Mouse (Mus musculus): Measurements from ENCODE around the gene Speg. TPM values are rescaled to one million over a fixed set of nuclear protein-coding genes. Genes with fewer than 3 reads are reported as not detected.

Gene Speg
- total RNA-seq, 2 experiments from 2014 or later: 7.3 to 10.8 TPM

DNA sequence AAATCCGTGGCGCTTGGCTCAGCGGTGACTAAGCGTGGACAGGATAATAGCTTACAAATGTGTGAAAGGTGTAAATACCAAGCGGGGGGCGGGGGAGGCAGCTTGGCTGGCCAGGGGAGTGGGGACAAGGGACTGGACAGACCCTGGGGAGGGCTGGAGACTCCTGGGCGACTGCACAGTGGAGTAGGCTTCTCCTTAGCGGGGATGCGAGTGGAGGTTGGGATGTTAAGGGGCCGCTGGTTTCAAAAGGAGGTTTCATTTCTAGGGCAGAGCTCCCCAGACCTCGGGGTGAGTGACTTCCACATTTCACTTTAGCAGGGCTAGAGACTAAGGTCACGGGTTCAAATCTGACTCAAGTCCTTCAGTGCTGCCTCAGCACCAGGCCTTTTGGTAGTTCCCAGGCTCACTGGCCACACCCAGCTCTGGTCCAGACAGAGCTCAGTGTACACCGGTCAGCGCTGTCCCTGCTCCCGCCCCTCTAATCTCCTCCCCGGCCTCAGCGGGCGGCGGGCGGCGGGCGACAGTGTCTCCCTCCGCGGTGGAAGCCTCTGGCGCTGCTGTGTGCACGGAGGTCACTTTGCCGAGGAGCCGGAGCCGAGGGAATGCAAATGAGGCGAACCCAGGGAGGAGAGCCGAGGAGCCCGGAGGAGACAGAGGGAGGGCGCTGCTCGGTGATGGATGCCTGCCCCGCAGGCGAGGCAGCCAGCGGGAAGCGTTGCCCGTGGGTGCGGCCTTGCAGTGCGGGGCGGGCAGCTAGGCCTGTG is 83.1 kb downstream of the Speg start:
- no peak for DNase-seq (ENCODE audit: low spot score in 2 of 2)

DNA sequence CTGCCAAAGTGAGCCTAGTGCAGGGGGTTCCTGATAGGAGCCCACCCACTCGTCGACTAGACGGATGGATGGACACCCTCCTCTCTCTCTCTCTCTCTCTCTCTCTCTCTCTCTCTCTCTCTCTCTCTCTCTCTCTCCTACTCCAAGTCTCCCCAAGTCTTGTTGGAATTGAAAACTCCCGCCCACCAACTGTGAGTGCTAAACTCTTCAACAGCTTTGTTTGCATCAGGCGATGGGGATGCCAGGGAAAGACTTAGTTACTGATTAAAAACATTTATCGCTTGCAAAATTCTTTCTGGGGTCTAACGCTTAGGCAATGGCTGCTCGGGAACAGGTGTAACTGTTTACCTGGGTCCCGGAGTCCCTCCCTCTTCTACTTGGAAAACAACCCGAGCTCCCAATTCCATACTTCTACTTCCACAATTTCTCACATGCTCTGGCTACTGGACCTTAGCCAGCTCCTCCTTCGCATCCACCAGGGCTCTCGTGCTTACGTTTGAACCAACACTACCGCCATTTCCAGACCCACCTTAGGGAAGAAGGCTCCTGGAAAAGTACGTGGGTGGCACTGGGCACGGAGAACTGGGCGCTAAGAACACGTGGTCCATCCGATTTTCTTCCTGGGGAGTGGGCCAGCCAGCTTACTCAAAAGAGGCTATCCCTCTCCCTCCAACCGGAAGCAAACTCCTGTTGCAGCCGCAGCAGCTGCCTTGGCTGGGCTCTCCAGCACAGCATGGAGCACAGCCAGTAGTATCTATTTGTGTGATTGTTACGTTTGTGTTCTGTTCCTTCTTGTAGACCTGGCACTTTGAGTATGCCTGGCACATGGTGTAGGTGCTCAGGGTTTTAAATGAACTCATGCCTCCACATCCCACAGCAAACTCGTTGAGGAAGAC is 83.9 kb downstream of the Speg start:
- no peak for DNase-seq (ENCODE audit: low spot score in 2 of 2)

DNA sequence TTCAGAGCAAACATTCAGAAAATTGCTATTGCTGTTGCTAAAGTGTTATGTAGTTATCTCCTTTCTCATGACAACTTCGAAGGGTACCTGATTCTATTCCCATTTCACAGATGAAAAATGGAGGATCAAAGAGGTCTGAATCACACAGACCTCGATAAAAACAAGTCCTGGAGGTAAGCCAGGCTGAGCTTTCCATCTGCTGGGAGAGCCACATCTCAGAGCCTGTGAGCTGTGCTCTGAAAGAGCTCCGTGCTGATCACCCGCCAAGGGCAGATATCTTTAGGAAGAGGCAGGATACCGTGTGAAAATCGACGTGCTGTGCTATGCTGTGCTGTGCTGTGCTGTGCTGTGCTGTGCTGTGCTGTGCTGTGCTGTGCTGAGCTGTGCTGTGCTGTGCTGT is 85.2 kb downstream of the Speg start:
- no peak for DNase-seq (ENCODE audit: low spot score in 2 of 2)

GRCm38 (mm10) chr1:75462636-75463035 is 87.5 kb downstream of the Speg start:
- DNase-seq (ENCODE audit: low spot score in 2 of 2): no peak

GRCm38 (mm10) chr1:75463652-75464204 is 88.6 kb downstream of the Speg start:
- DNase-seq (ENCODE audit: low spot score in 2 of 2): no peak

DNA sequence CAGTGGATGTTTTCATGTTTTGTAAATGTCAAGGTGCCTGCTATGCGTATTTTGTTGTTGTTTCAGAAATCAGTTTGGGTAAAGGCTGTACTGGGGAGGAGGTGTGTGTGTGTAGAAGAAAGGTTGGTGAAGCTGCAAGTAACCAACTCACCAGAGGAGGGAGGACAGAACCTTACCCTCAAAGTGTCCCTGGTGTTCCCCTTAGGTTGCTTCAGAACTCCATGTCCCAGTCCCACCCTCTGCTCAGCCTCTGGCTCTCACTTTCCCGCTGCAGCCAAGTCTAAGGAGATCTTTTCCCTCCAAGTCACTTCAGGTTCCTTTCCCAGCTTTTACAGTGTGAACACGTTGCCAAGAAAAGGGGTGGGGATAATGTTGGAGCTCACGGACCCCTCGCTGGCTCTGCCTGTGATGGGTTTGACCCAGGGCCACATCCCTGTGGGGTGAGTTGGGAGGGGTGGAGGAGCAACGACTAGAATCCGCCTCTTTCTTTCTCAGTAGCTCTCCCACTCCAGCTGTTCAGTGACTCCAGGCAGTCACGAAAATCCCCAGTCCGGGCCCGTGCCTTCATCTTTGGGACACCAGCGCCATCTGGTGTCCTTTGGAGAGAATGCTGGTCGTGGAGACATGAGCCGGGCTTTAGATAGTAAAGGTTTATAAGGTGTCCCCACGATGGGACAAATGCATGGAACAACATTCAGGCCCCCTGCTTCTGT is 92.3 kb downstream of the Speg start:
- peak; percentile 78 to 80 for DNase-seq (ENCODE audit: low spot score in 2 of 2)

- no peak for DNase-seq (ENCODE audit: low spot score in 2 of 2)
Measured at GRCm38 (mm10) chr1:75469287-75469825, 94.3 kb downstream of the Speg start.

DNA sequence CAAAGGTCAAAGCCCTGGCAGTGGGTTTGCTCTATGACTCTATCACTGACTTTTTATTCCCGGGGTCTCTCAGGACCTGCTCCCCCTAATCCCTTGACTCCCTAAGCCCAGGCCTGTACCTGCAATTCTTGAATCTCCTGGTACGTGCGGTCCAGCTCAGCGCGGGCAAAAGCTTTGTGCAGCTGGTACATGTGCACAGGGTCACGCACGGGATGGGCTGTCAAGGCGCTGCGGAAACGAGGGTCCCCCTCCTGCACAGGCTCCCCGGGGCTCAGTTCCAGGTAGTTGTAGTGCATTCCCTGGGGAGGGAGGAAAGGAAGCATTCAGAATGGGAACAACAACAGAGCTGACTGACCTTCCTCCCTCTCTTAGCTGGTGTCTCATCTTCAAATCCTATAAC is 101.3 kb downstream of the Speg start:
- no peak for DNase-seq (ENCODE audit: low spot score in 2 of 2)

DNA sequence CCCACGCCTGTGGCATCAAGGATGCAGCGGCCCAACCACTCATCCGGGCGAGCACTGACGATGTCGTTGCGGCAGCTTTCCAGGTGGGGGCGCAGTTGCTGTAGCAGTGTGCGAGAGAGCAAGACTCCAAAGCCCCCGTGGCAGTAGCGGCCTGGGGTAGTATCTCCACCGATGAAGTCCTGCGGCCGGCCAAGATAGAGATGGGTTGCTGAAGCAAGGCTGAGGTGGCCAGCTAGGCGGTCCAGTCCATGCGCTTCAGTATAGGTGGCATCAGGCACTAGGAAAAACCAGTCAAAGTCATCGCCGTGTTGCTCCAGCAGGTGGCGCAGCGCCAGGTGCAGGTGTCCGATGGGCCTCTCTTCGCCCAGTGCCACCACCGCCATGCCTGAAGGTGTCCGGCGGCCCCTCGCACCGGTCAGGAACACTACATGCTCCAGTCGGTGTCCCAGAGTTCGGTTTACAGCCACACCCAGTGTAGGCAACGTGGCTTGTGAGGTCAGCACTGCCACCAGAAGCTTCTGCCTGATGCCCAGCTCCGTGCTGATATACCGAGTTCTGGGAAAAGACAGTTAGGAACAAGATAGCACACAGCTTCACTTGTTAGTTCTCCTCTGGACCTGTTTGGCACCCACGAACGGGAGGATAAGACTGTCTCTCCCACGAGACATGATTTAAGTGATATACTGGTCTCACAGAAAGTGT is 102.3 kb downstream of the Speg start:
- peak; percentile 80 to 84 for DNase-seq (ENCODE audit: low spot score in 2 of 2)

DNA sequence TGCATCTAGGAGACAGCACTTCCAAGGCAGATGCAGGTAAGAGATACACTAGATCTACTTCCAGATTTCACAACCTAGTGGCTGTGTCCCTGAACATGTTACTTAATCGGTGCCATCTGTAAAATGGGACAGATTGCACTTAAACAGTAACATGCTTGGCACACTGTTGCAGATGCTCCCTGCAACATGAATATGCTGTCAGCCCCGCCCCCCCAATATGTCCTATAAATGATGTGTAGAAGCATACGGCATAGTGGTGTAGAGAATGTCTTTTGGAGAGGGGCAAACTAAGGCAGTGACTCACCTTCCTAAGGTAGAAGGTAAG is 102.8 kb downstream of the Speg start:
- no peak for DNase-seq (ENCODE audit: low spot score in 2 of 2)

DNA sequence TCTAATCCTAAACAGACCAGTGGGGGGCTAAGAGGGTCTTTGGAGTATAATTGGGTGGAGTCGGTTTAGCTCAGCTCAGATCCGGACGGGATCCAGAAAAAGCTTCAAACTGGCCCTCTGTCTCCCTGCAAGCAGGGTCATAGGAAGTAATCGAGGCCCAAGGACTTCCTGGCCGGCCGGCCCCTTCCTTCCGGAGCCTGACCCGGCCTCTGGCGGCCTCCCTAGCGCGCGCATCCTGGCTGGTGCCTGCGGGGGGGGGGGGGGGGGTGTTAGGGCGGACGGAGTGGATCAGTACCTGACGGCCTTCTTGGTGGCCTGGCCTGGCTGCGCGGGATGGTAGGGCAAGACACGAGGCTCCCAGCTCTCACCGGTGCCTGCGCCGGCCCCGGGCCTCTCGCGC is 103.4 kb downstream of the Speg start:
- peak; percentile 36 to 48 for DNase-seq (ENCODE audit: low spot score in 2 of 2)

DNA sequence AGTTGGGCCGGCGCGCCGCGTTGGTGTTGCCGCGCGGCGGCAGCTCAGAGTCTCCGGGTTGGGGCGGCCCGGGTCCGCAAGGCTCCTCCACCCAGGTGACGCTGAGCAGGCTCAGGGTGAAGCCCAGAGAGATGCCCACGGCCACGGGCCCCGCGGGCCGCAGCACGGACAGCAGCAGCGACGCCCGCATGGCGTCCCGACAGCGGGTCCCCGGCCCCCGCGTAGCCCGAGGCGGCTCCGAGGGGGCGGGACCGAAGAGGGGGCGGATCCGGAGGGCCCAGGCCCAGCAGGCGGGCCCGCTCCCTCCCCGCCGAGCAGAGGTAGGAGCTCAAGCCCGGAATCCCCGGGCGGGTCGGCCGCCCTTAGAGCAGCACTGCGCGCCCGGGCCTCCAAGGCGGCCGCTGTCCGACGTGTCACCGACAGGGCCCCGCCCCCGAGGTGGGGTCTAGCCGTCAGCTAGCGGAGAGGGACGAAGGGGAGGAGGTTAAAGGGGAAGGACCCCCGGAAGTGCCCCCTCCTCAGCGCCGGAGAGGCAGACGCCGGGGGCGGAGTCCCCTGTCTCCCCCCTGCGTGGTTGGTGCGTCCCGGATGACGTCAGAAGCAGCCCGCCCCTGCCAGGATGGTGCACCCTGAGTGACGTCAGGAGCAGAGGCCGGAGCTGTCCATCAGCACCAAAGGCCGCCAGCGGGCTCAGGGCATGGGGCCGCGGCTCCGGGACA is 104.0 kb downstream of the Speg start, which contains the start of the genes Chpf and Tmem198:
Chpf (minus strand) TSS at position 392 of the 719 bp plus-strand sequence.
Tmem198 (plus strand) TSS at position 617 of the 719 bp plus-strand sequence.
- DNase-seq (ENCODE audit: low spot score in 2 of 2): peak; percentile 93 to 98

DNA sequence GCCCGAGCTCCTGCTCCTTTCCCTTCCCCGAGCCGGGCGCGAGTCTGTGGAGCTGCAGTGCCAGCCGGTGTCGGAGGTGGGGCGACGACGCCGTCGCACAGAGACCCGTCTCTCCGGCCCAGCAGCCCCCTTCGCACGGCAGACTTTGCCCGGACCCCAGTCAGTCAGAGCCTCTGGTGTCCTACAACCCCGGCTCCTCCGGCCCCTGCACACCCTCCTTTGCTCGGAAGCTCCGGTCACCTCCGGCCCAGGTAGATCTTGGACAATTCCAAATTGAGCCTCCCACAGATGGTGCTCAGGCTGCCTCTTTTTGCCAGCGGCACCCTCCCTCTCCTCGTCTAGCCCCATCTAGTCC is 104.5 kb downstream of the Speg start:
- no peak for DNase-seq (ENCODE audit: low spot score in 2 of 2)

GRCm38 (mm10) chr1:75480036-75480435 is 104.9 kb downstream of the Speg start:
- DNase-seq (ENCODE audit: low spot score in 2 of 2): no peak

- no peak for DNase-seq (ENCODE audit: low spot score in 2 of 2)
Measured at GRCm38 (mm10) chr1:75480735-75481134, 105.6 kb downstream of the Speg start.

Other genes starting within 250 kb of the Speg start
- under 1 TPM; 0.32 to 0.63 TPM for gene Slc23a3, start 241.4 kb upstream of the Speg start, total RNA-seq (2021)
- gene Cnppd1, start 232.6 kb upstream of the Speg start, total RNA-seq (2021): 10 to 100 TPM; 32.3 to 33.2 TPM
- gene Retreg2, start 232.5 kb upstream of the Speg start, total RNA-seq (2021): 10 to 100 TPM; 86.5 to 95.1 TPM
- gene Zfand2b, start 206.7 kb upstream of the Speg start, total RNA-seq (2021): 10 to 100 TPM; 29.4 to 31.8 TPM
- gene Abcb6, start 194.9 kb upstream of the Speg start, total RNA-seq (2021): 10 to 100 TPM; 23.1 to 23.3 TPM
- 10 to 100 TPM; 13.0 to 18.5 TPM for gene Ankzf1, start 183.1 kb upstream of the Speg start, total RNA-seq (2021)
- 10 to 100 TPM; 38.0 to 42.7 TPM for gene Atg9a, start 183.1 kb upstream of the Speg start, total RNA-seq (2021)
- gene Glb1l, start 164.5 kb upstream of the Speg start, total RNA-seq (2021): 10 to 100 TPM; 16.6 to 22.8 TPM
- 100 to 1,000 TPM; 117 to 119 TPM for gene Stk16, start 164.5 kb upstream of the Speg start, total RNA-seq (2021)
- 100 to 1,000 TPM in 1 of 2 experiments, 10 to 100 TPM in 1; 48.9 to 119 TPM for gene Tuba4a, start 155.4 kb upstream of the Speg start, total RNA-seq (2021)
- not detected for gene A630095N17Rik, start 143.2 kb upstream of the Speg start, total RNA-seq (2021)
- 100 to 1,000 TPM; 118 to 204 TPM for gene Dnajb2, start 138.9 kb upstream of the Speg start, total RNA-seq (2021)
- gene Ptprn, start 110.8 kb upstream of the Speg start, total RNA-seq (2021): 10 to 100 TPM; 51.0 to 59.5 TPM
- 100 to 1,000 TPM; 141 to 165 TPM for gene Resp18, start 96.9 kb upstream of the Speg start, total RNA-seq (2021)
- 10 to 100 TPM; 90.1 to 90.6 TPM for gene Dnpep, start 57.3 kb upstream of the Speg start, total RNA-seq (2021)
- gene Des, start 15.0 kb upstream of the Speg start, total RNA-seq (2021): 10 to 100 TPM; 15.9 to 21.3 TPM
- gene Gmppa, start 60.6 kb downstream of the Speg start, total RNA-seq (2021): 10 to 100 TPM; 53.2 to 56.1 TPM
- gene Asic4, start 75.1 kb downstream of the Speg start, total RNA-seq (2021): 1 to 10 TPM; 5.1 to 8.1 TPM
- gene Chpf, start 104.0 kb downstream of the Speg start, total RNA-seq (2021): 10 to 100 TPM; 58.9 to 59.1 TPM
- 1 to 10 TPM; 3.5 to 6.2 TPM for gene Tmem198, start 104.2 kb downstream of the Speg start, total RNA-seq (2021)
- 10 to 100 TPM; 48.9 to 54.4 TPM for gene Obsl1, start 131.2 kb downstream of the Speg start, total RNA-seq (2021)
- 10 to 100 TPM; 18.2 to 29.6 TPM for gene Inha, start 131.8 kb downstream of the Speg start, total RNA-seq (2021)
- gene Stk11ip, start 146.2 kb downstream of the Speg start, total RNA-seq (2021): 10 to 100 TPM; 12.6 to 19.5 TPM
- 100 to 1,000 TPM in 1 of 2 experiments, 10 to 100 TPM in 1; 92.6 to 132 TPM for gene Slc4a3, start 171.0 kb downstream of the Speg start, total RNA-seq (2021)